Mouse (Mus musculus) kidney, adult 11 months (tissue): ENCODE measurements around the gene Olfr1080.
"Not testable (repeated sequence)": the region's sequence is repeated elsewhere in the genome, so short reads cannot be mapped to it uniquely, and the experiment has no call there.

Source experiments
- DNase-seq: peaks from one replicate; pipeline ENCODE4 v3.0.0; 2022

Gene Olfr1080

GRCm38 (mm10) chr2:86558135-86558534, at the start of gene Olfr1080:
TSS of gene Olfr1080 (minus strand) at chr2:86558235.
- DNase-seq, result not testable (repeated sequence)

GRCm38 (mm10) chr2:86598866-86599265, 40.8 kb upstream of the Olfr1080 start, which contains the start of gene Olfr1082:
TSS of gene Olfr1082 (minus strand) at chr2:86598966.
- DNase-seq, result not testable (repeated sequence)

GRCm38 (mm10) chr2:86542380-86542779, 15.7 kb downstream of the Olfr1080 start, which contains the start of gene Olfr1079:
TSS of gene Olfr1079 (minus strand) at chr2:86542480.
- no peak for DNase-seq

- DNase-seq, result no peak
Measured at GRCm38 (mm10) chr2:86530991-86531390, 27.0 kb downstream of the Olfr1080 start.

- no peak for DNase-seq
Measured at GRCm38 (mm10) chr2:86508161-86508560, 49.9 kb downstream of the Olfr1080 start, which contains the start of gene Olfr1076. TSS of gene Olfr1076 (plus strand) at chr2:86508461.
